Mouse (Mus musculus) stomach, embryonic 14.5 days (tissue): ENCODE results near the gene Ofcc1. TPM values are rescaled to one million over a fixed set of nuclear protein-coding genes. Genes with fewer than 3 reads are reported as not detected.

Experiments
- ATAC-seq: fragments of 200-750 bp; cut with Nextera tagmentation; 2 replicates; pipeline ENCODE4 v1.8.0; 2017; ENCODE audit warnings: low read depth, moderate TSS enrichment; ENCODE audit not compliant: insufficient number of reproducible peaks, insufficient read depth, low FRiP score
- H3K27ac ChIP-seq: fragments of 300-500 bp; sonication (generic); 2 replicates; pipeline ENCODE4 v1.5.1; 2014; ENCODE audit warnings: mild to moderate bottlenecking, low read length, moderate library complexity, mixed read lengths
- H3K27me3 ChIP-seq: fragments of 300-500 bp; sonication (generic); 2 replicates; pipeline ENCODE4 v1.6.1; 2014; ENCODE audit warnings: low read length, control low read depth, mixed read lengths; ENCODE audit not compliant: control insufficient read depth, insufficient read depth
- H3K36me3 ChIP-seq: fragments of 300-500 bp; sonication (generic); 2 replicates; pipeline ENCODE4 v1.6.1; 2014; ENCODE audit warnings: mild to moderate bottlenecking, control low read depth, low read length, moderate library complexity, mixed read lengths; ENCODE audit not compliant: control insufficient read depth, insufficient read depth
- H3K4me1 ChIP-seq: fragments of 300-500 bp; sonication (generic); 2 replicates; pipeline ENCODE4 v1.6.1; 2014; ENCODE audit warnings: low read length, control low read depth, mixed read lengths; ENCODE audit not compliant: control insufficient read depth, insufficient read depth
- H3K4me2 ChIP-seq: fragments of 300-500 bp; sonication (generic); replicated peaks from 2 replicates; pipeline ENCODE4 v1.6.1; 2014; ENCODE audit warnings: low read depth, low read length, control low read depth
- H3K4me3 ChIP-seq: fragments of 300-500 bp; sonication (generic); 2 replicates; pipeline ENCODE4 v1.5.1; 2014; ENCODE audit warnings: low read depth, low read length, control low read depth
- H3K9ac ChIP-seq: fragments of 300-500 bp; sonication (generic); replicated peaks from 2 replicates; pipeline ENCODE4 v1.6.1; 2014; ENCODE audit warnings: low read depth, mild to moderate bottlenecking, control low read depth, low read length, moderate library complexity, mixed read lengths
- H3K9me3 ChIP-seq: fragments of 300-500 bp; sonication (generic); 2 replicates; pipeline ENCODE4 v1.6.1; 2016; ENCODE audit warnings: low read depth, low read length, control low read depth; ENCODE audit not compliant: control insufficient read depth
- WGBS: fragments of 180-500 bp; shearing (Covaris S2); extraction: QIAGEN DNeasy Blood & Tissue Kit; methylation state at CpG from one replicate; pipeline ENCODE4 v1.1.7; 2014; 5-methylcytosine and 5-hydroxymethylcytosine counted together
- polyA plus RNA-seq: library from polyadenylated mRNA; unstranded; fragments of >200 nt; fragmentation: Nextera tagmentation; extraction: Ambion mirVana; gene quantifications from 2 replicates; pipeline ENCODE4 v1.2.1, GENCODE M21; 2014

The Ofcc1 gene
- polyA plus RNA-seq, 1 experiment from 2014 or later = not detected

GRCm38 (mm10) chr13:40171775-40172174 lies 189.5 kb downstream of the Ofcc1 start:
- H3K4me1 ChIP-seq = no peaks in the 10 kb centered on the region
- no peaks in the 10 kb centered on the region for H3K9me3 ChIP-seq
- no peak for ATAC-seq
- 45% methylated on average over 4 of the region's 4 CpGs for WGBS
- no peaks in the 10 kb centered on the region for H3K36me3 ChIP-seq
- H3K27me3 ChIP-seq = no peaks in the 10 kb centered on the region
- no peak overlapping the region for H3K9ac ChIP-seq
- H3K4me2 ChIP-seq = no peak overlapping the region
- no peak overlapping the region for H3K4me3 ChIP-seq
- H3K27ac ChIP-seq = no peak overlapping the region

GRCm38 (mm10) chr13:40167871-40168270 lies 193.4 kb downstream of the Ofcc1 start:
- Histone ChIP-seq H3K4me2 (no peak overlapping the region), H3K9me3 (no peaks in the 10 kb centered on the region), H3K27me3 (no peaks in the 10 kb centered on the region), H3K4me3 (no peak overlapping the region), H3K9ac (no peak overlapping the region), H3K36me3 (no peaks in the 10 kb centered on the region), H3K4me1 (no peaks in the 10 kb centered on the region), H3K27ac (no peak overlapping the region)
- no peak for ATAC-seq
- 41% methylated on average over 7 of the region's 7 CpGs for WGBS

- Histone ChIP-seq H3K36me3 (no peaks in the 10 kb centered on the region), H3K27ac (no peak overlapping the region), H3K4me3 (no peak overlapping the region), H3K4me2 (no peak overlapping the region), H3K9ac (no peak overlapping the region), H3K9me3 (no peaks in the 10 kb centered on the region), H3K27me3 (no peaks in the 10 kb centered on the region), H3K4me1 (no peaks in the 10 kb centered on the region)
- ATAC-seq = no peak
- WGBS = 65% methylated on average over 3 of the region's 3 CpGs
These were observed 205.8 kb downstream of the Ofcc1 start for GRCm38 (mm10) chr13:40155466-40155865.

GRCm38 (mm10) chr13:40139906-40140305 lies 221.3 kb downstream of the Ofcc1 start:
- 77% methylated on average over 4 of the region's 4 CpGs for WGBS
- H3K27me3 ChIP-seq = no peaks in the 10 kb centered on the region

GRCm38 (mm10) chr13:40136096-40136495 lies 225.2 kb downstream of the Ofcc1 start:
- Histone ChIP-seq H3K27me3 (no peaks in the 10 kb centered on the region), H3K4me3 (no peak overlapping the region), H3K9ac (no peak overlapping the region), H3K4me2 (peak overlapping the region; percentile 23; the same call in 1 of the 2 replicates), H3K27ac (no peak overlapping the region), H3K36me3 (no peaks in the 10 kb centered on the region), H3K9me3 (no peaks in the 10 kb centered on the region), H3K4me1 (peaks cover 7% of the 10 kb centered on the region; the same call in 1 of the 2 replicates)
- 31% methylated on average over 3 of the region's 3 CpGs for WGBS
- no peak for ATAC-seq

More at GRCm38 (mm10) chr13:40139906-40140305, 221.3 kb downstream of the Ofcc1 start:
- no peak overlapping the region for H3K4me3 ChIP-seq
- no peak overlapping the region for H3K4me2 ChIP-seq
- no peaks in the 10 kb centered on the region for H3K9me3 ChIP-seq
- no peak overlapping the region for H3K9ac ChIP-seq
- H3K4me1 ChIP-seq = peaks cover 7% of the 10 kb centered on the region; the same call in 1 of the 2 replicates
- no peak overlapping the region for H3K27ac ChIP-seq
- H3K36me3 ChIP-seq = no peaks in the 10 kb centered on the region
- ATAC-seq = no peak

GRCm38 (mm10) chr13:40135670-40136069 lies 225.6 kb downstream of the Ofcc1 start:
- Histone ChIP-seq H3K9me3 (no peaks in the 10 kb centered on the region), H3K4me1 (peaks cover 7% of the 10 kb centered on the region; the same call in 1 of the 2 replicates), H3K36me3 (no peaks in the 10 kb centered on the region), H3K27ac (no peak overlapping the region), H3K4me2 (peak overlapping the region; percentile 23; the same call in 1 of the 2 replicates), H3K27me3 (no peaks in the 10 kb centered on the region), H3K9ac (no peak overlapping the region), H3K4me3 (no peak overlapping the region)
- no peak for ATAC-seq
- 23% methylated on average over 12 of the region's 12 CpGs for WGBS

GRCm38 (mm10) chr13:40123868-40124267 lies 237.4 kb downstream of the Ofcc1 start:
- no peak overlapping the region for H3K9ac ChIP-seq
- H3K27ac ChIP-seq = no peak overlapping the region
- H3K4me1 ChIP-seq = no peaks in the 10 kb centered on the region
- no peaks in the 10 kb centered on the region for H3K36me3 ChIP-seq
- no peaks in the 10 kb centered on the region for H3K27me3 ChIP-seq
- H3K4me3 ChIP-seq = no peak overlapping the region
- no peak overlapping the region for H3K4me2 ChIP-seq
- no peaks in the 10 kb centered on the region for H3K9me3 ChIP-seq
- ATAC-seq = no peak
- 85% methylated on average over 2 of the region's 2 CpGs for WGBS

GRCm38 (mm10) chr13:40112336-40112735 lies 248.9 kb downstream of the Ofcc1 start:
- Histone ChIP-seq H3K9me3 (no peaks in the 10 kb centered on the region), H3K4me3 (no peak overlapping the region), H3K27me3 (no peaks in the 10 kb centered on the region), H3K27ac (no peak overlapping the region), H3K9ac (no peak overlapping the region), H3K36me3 (no peaks in the 10 kb centered on the region), H3K4me1 (no peaks in the 10 kb centered on the region), H3K4me2 (no peak overlapping the region)
- no peak for ATAC-seq
- WGBS = 52% methylated on average over 2 of the region's 2 CpGs

- H3K4me1 ChIP-seq = no peaks in the 10 kb centered on the region
- H3K9ac ChIP-seq = no peak overlapping the region
- 89% methylated on average over 4 of the region's 4 CpGs for WGBS
- no peak overlapping the region for H3K4me2 ChIP-seq
- no peak overlapping the region for H3K4me3 ChIP-seq
- H3K9me3 ChIP-seq = no peaks in the 10 kb centered on the region
- H3K27me3 ChIP-seq = no peaks in the 10 kb centered on the region
- no peaks in the 10 kb centered on the region for H3K36me3 ChIP-seq
- no peak for ATAC-seq
- H3K27ac ChIP-seq = no peak overlapping the region
These were observed 285.0 kb downstream of the Ofcc1 start for GRCm38 (mm10) chr13:40076236-40076635.
